Mouse (Mus musculus) stomach, embryonic 16.5 days (tissue): Measurements from ENCODE around the gene Hoxa5. TPM values are rescaled to one million over a fixed set of nuclear protein-coding genes. Genes with fewer than 3 reads are reported as not detected.
A peak's percentile ranks its signal among the peaks of the same experiment; 100 is the strongest.

Experiments
- ATAC-seq: fragments of 200-750 bp; cut with Nextera tagmentation; 2 replicates; pipeline ENCODE4 v1.8.0; 2017; ENCODE audit warnings: moderate number of reproducible peaks, moderate TSS enrichment; ENCODE audit not compliant: insufficient read depth, low FRiP score
- H3K27ac ChIP-seq: fragments of 300-500 bp; sonication (generic); 2 replicates; pipeline ENCODE4 v1.5.1; 2014; ENCODE audit warnings: low read length
- H3K27me3 ChIP-seq: fragments of 300-500 bp; sonication (generic); 2 replicates; pipeline ENCODE4 v1.6.1; 2014; ENCODE audit warnings: low read length, control low read depth, mixed read lengths; ENCODE audit not compliant: control insufficient read depth, insufficient read depth
- H3K36me3 ChIP-seq: fragments of 300-500 bp; sonication (generic); 2 replicates; pipeline ENCODE4 v1.6.1; 2014; ENCODE audit warnings: low read length; ENCODE audit not compliant: control insufficient read depth, insufficient read depth
- H3K4me1 ChIP-seq: fragments of 300-500 bp; sonication (generic); 2 replicates; pipeline ENCODE4 v1.6.1; 2014; ENCODE audit warnings: low read length, control low read depth, mixed read lengths; ENCODE audit not compliant: control insufficient read depth, insufficient read depth
- H3K4me2 ChIP-seq: fragments of 300-500 bp; sonication (generic); 2 replicates; pipeline ENCODE4 v1.6.1; 2014; ENCODE audit warnings: low read depth, low read length, mixed read lengths
- H3K4me3 ChIP-seq: fragments of 300-500 bp; sonication (generic); replicated peaks from 2 replicates; pipeline ENCODE4 v1.5.1; 2014; ENCODE audit warnings: mild to moderate bottlenecking, low read length
- H3K9ac ChIP-seq: fragments of 300-500 bp; sonication (generic); 2 replicates; pipeline ENCODE4 v1.6.1; 2014; ENCODE audit warnings: low read length
- H3K9me3 ChIP-seq: fragments of 300-500 bp; sonication (generic); replicated peaks from 2 replicates; pipeline ENCODE4 v1.6.1; 2016; ENCODE audit warnings: low read length, control low read depth; ENCODE audit not compliant: control insufficient read depth
- WGBS: fragments of 180-500 bp; shearing (Covaris S2); extraction: QIAGEN DNeasy Blood & Tissue Kit; methylation state at CpG from one replicate; pipeline ENCODE4 v1.1.7; 2014; 5-methylcytosine and 5-hydroxymethylcytosine counted together
- polyA plus RNA-seq: library from polyadenylated mRNA; unstranded; fragments of >200 nt; fragmentation: Nextera tagmentation; extraction: Ambion mirVana; gene quantifications from 2 replicates; pipeline ENCODE4 v1.2.1, GENCODE M21; 2015

The Hoxa5 gene
- polyA plus RNA-seq, 1 experiment from 2014 or later, result 11.0 TPM

DNA sequence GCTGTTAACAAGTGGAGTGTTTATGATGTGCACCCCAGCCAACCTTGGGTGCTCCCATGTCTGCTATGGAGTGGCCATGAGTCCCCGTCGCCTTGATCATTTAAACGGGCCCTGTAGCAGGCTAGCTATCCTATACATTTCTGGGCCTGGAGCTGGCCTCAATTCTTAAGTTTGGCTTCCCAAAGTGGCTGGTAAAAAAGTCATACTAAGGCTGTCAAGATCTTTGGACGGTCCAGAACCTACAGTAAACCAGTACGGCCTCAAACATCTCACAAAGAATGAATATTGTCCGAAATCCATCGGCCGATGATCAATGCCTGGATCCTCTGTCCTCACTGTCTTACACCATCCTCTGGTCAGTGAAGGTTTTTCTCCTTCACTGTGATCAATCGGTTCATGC, 30.9 kb upstream of the Hoxa5 start:
- Histone ChIP-seq H3K9ac (no peak overlapping the region), H3K27ac (no peak overlapping the region), H3K9me3 (no peaks in the 10 kb centered on the region), H3K4me2 (no peak overlapping the region), H3K36me3 (no peaks in the 10 kb centered on the region), H3K27me3 (peaks cover 87% of the 10 kb centered on the region), H3K4me1 (peaks cover 8% of the 10 kb centered on the region; the same call in 1 of the 2 replicates), H3K4me3 (no peak overlapping the region)
- 31% methylated on average over 9 of the region's 9 CpGs for WGBS
- no peak for ATAC-seq

DNA sequence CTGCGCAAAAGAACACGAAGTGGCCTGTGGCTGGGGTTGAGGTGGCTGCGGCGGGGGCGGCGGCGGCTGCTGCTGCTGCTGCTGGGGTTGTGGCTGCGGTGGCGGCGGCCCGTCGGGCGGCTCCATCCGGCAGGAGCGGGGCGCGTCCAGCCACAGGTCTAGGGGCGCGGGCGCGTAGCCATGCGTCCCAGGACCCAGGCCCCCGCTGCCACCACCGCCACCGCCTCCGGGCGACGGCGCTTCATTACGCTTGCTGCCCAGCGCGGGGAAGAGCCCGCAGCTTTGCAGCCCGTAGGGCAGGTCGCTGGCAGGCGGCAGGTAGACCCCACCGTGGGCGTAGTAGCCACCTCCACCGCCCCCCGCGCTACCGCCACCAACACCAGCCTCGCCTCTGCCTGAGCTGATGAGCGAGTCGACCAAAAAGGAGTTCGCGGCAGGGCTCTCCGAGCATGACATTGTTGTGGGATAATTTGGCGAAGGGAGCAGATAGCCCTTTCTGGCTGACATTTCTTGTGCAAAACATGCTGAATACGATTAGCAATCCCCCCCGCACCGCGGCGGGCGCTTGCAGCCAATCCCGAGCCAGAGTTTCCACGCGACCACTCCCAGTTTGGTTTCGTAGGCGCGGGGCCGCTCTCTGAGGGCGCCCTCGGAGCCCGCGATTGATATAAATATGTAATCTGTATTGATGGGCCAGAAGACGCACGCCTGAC, 30.2 kb upstream of the Hoxa5 start:
- 0 out of 2 replicates have a peak overlapping the region, but pooled peaks have one; percentile 4 for H3K4me2 ChIP-seq
- H3K9me3 ChIP-seq, result no peaks in the 10 kb centered on the region
- peaks cover 87% of the 10 kb centered on the region for H3K27me3 ChIP-seq
- H3K4me1 ChIP-seq, result peaks cover 4% of the 10 kb centered on the region; the same call in 1 of the 2 replicates
- WGBS, result 2% methylated on average over 68 of the region's 68 CpGs
- no peak overlapping the region for H3K27ac ChIP-seq
- no peak overlapping the region for H3K9ac ChIP-seq
- no peak for ATAC-seq
- peak overlapping the region; percentile 20; the same call in 1 of the 2 replicates for H3K4me3 ChIP-seq
- H3K36me3 ChIP-seq, result no peaks in the 10 kb centered on the region

DNA sequence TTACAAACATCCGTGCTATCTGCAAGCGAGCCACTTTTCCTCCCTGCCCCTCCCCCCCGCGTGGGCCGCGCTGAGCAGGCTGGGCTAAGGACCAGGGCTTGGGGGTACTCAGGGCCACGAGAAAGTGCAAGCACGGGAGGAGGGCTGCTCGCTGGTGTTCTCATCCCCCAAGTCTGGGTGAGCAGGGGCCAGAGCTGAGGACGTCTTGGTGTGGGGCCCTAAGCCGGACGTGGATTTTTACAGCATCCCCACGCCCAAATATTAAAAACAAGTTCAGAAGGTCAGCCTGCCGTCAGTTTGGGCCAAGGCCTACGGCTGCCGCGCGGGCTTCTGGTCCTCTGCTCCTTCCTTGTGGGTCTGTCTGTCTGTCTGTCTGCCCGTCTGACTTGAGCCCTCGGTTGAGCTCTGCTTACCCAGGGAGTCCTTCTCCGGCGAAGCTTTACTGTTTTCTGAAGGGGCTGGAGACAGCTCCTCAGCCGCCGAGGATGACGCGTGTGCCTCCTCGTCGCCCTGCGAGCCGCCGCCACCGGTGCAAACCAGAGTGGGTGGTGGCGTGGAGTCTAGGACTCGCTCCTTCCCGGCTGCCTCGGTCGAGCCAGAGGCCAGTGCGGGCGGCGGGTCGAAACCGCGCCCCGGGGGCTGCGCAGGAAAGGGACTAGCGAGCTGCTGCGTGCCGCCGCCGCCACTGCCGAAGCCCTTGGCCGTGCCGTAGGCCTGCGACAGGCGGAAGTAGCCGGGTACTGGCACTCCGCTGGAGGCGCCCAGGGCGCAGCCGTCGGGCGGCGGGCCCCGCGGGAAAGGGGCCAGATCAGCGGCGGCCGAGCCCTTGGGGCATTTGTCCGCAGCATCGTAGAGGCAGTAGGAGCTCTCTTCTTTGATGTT, 29.4 kb upstream of the Hoxa5 start:
- Histone ChIP-seq H3K4me3 (peak overlapping the region; percentile 20), H3K27me3 (peaks cover 88% of the 10 kb centered on the region), H3K9ac (no peak overlapping the region), H3K36me3 (no peaks in the 10 kb centered on the region), H3K4me2 (0 out of 2 replicates have a peak overlapping the region, but pooled peaks have one; percentile 4), H3K27ac (no peak overlapping the region), H3K9me3 (no peaks in the 10 kb centered on the region), H3K4me1 (peaks cover 4% of the 10 kb centered on the region; the same call in 1 of the 2 replicates)
- peak; percentile 48 for ATAC-seq
- 1% methylated on average over 66 of the region's 70 CpGs for WGBS

- H3K4me3 ChIP-seq, result no peak overlapping the region
- no peak for ATAC-seq
- H3K9ac ChIP-seq, result no peak overlapping the region
These were observed 28.7 kb upstream of the Hoxa5 start for GRCm38 (mm10) chr6:52232984-52233545.

DNA sequence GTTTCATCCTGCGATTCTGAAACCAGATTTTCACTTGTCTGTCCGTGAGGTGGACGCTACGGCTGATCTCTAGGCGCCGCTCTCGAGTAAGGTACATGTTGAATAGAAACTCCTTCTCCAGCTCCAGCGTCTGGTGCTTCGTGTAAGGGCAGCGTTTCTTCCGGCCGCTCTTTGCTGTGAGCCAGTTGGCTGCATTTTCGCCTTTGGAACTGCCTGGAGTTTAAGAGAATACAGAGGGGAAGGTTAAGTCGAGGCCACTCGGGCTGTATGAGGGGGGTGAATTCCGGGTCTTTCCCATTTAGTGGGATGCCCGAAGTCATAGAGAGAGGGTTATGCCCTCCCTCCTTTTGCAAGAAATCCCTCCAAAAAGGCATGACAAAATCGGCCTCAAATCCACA, 28.2 kb upstream of the Hoxa5 start:
- Histone ChIP-seq H3K27ac (no peak overlapping the region), H3K4me3 (no peak overlapping the region), H3K36me3 (no peaks in the 10 kb centered on the region), H3K4me2 (no peak overlapping the region), H3K4me1 (peaks cover 4% of the 10 kb centered on the region; the same call in 1 of the 2 replicates), H3K9ac (no peak overlapping the region), H3K27me3 (peaks cover 90% of the 10 kb centered on the region), H3K9me3 (no peaks in the 10 kb centered on the region)
- no peak for ATAC-seq
- under 1% methylated on average over 18 of the region's 18 CpGs for WGBS

More at GRCm38 (mm10) chr6:52232984-52233545, 28.7 kb upstream of the Hoxa5 start:
- Histone ChIP-seq H3K27ac (no peak overlapping the region), H3K4me1 (peaks cover 4% of the 10 kb centered on the region; the same call in 1 of the 2 replicates), H3K9me3 (no peaks in the 10 kb centered on the region), H3K27me3 (peaks cover 90% of the 10 kb centered on the region), H3K36me3 (no peaks in the 10 kb centered on the region), H3K4me2 (no peak overlapping the region)
- 4% methylated on average over 23 of the region's 23 CpGs for WGBS

DNA sequence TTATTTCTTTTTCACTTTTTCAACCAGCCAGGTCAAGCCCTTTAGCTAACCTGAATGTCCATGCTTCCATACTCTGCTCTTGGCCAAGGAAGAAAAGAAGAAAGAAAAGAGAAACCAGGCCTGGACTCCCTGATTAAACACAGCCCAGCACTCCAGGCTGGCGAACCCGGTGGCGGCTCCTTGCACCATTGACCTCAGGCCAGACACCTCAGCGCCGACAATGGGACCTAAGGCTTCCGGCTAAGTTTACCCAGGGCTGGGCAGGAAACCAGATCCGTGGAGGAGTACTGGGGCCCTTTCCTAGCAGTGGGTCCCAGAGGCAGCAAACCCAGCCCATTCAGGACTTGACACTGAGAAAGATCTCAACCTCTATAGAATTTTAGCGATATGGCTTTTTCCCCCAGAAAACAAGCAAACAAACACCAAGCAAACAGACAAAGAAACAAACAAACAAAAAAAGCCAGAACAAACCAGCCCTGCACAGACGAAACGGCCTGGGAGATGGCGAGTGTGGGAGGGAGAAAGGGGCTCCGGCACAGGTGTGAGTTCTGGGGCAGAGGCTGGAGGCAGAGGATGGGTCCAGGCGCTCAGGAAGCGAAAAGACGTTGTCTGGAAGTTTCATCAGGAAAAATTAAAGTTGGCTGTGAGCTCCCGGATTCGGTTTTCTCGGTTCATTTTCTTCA, 27.6 kb upstream of the Hoxa5 start:
- Histone ChIP-seq H3K9ac (no peak overlapping the region), H3K4me3 (no peak overlapping the region), H3K36me3 (no peaks in the 10 kb centered on the region), H3K4me2 (no peak overlapping the region), H3K27me3 (peaks cover 89% of the 10 kb centered on the region), H3K27ac (no peak overlapping the region), H3K4me1 (peaks cover 4% of the 10 kb centered on the region; the same call in 1 of the 2 replicates), H3K9me3 (no peaks in the 10 kb centered on the region)
- WGBS, result 3% methylated on average over 18 of the region's 18 CpGs
- ATAC-seq, result no peak

- H3K4me1 ChIP-seq, result peaks cover 4% of the 10 kb centered on the region; the same call in 1 of the 2 replicates
- no peaks in the 10 kb centered on the region for H3K9me3 ChIP-seq
- 1% methylated on average over 32 of the region's 36 CpGs for WGBS
- H3K4me2 ChIP-seq, result no peak within 1 kb of the TSS
- ATAC-seq, result no peak
- H3K27ac ChIP-seq, result no peak within 1 kb of the TSS
- no peak within 1 kb of the TSS for H3K9ac ChIP-seq
- no peak within 1 kb of the TSS for H3K4me3 ChIP-seq
- H3K27me3 ChIP-seq, result peaks cover 87% of the 10 kb centered on the region
- no peaks in the 10 kb centered on the region for H3K36me3 ChIP-seq
These were observed 26.3 kb upstream of the Hoxa5 start, which contains the start of gene Hoxa9 for GRCm38 (mm10) chr6:52230516-52231165. Hoxa9 (minus strand) TSS chr6:52231089.
